Mouse (Mus musculus): ENCODE measurements around the gene G3bp2.
A peak's percentile ranks its signal among the peaks of the same experiment; 100 is the strongest.

Gene G3bp2

GRCm38 (mm10) chr5:92098351-92099109 is 15.0 kb upstream of the G3bp2 start:
- no peak for DNase-seq (ENCODE audit: low spot score)

DNA sequence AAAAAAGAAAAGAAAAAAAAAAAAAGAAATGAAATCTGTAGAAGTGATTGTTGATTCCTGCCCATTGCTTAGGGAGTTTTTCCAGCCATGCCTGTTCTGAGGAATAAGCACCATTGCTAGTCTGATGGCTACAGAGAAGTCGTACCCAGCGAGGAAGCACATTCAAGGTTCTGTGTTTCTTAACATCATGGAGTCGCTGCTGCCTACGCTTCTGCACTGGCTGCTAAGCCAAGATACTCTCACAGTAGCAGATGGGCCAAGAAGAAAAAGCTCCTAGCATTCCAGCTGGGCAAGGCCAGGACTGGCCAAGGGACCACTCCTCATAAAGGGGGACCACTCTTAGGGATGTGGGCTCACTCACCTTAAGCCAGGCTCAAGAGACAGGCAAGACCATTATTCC is 14.3 kb upstream of the G3bp2 start:
- no peak for DNase-seq (ENCODE audit: low spot score)

- no peak for DNase-seq (ENCODE audit: low spot score)
These were observed 13.3 kb upstream of the G3bp2 start for GRCm38 (mm10) chr5:92096786-92097185.

DNA sequence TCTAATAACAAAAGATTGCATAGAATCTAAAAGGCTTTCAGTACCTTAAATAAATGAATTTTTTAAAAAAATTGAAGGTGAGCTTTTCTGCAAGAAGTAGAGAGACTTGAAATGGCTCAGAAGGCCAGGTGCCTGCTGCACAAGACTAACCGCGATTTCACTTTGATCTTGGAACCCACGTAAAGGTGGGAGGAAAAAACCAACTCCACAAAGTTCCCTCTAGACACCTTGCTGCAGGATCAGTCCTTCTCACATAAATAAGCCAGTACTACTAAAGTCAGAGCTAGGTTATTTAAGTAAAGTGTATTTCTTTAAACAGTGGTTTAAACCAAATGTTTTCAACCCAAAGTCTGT is 10.5 kb upstream of the G3bp2 start:
- DNase-seq (ENCODE audit: low spot score), result no peak

- no peak for DNase-seq (ENCODE audit: low spot score)
These were observed 9.9 kb upstream of the G3bp2 start for GRCm38 (mm10) chr5:92093263-92094061.

- DNase-seq (ENCODE audit: low spot score), result no peak
These were observed 4.0 kb upstream of the G3bp2 start for GRCm38 (mm10) chr5:92087469-92087868.

- no peak for DNase-seq (ENCODE audit: low spot score)
These were observed 2.5 kb upstream of the G3bp2 start for GRCm38 (mm10) chr5:92085821-92086550.

GRCm38 (mm10) chr5:92085246-92085645 is 1.7 kb upstream of the G3bp2 start:
- no peak for DNase-seq (ENCODE audit: low spot score)

- DNase-seq (ENCODE audit: low spot score), result peak; percentile 61
These were observed 608 bp downstream of the G3bp2 start for GRCm38 (mm10) chr5:92082821-92083401.

DNA sequence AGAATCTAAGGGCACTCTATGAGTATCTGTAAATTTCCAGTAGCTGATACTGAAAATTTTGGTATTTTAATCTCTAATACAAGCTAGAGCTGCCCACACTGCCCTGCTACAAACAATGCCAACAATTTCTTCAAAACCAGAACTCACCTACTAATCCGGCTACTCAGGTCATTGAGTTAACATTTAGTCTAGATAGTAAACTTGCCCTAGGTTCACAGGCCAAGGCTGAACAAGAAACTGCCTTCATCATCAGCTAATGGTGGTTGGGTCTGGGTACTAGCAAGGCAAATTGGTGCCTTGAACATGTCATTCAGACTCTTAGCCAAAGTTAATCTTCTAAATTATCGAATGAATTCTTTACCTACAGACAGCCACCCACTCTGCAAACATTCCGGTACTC is 2.2 kb downstream of the G3bp2 start:
- DNase-seq (ENCODE audit: low spot score), result no peak

- no peak for DNase-seq (ENCODE audit: low spot score)
These were observed 3.1 kb downstream of the G3bp2 start for GRCm38 (mm10) chr5:92080400-92080799.

DNA sequence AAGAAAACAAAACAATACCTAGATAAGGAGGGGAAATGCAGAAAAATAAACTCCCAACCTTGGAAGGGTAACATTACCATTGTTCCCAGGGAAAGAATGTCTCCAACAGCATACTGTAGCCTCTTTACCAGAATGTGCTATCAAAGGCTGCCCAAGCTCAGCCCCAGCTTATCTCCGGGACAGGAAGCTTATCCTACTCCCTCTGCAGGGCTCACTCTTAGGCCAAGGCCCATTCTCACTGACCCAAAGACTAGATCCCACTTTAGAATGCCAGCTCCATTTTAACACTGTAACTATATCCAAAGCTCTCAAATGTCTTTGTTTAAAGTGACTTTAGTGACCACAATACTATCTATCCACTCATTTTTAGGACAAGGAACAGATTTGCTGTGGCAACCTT is 4.2 kb downstream of the G3bp2 start:
- no peak for DNase-seq (ENCODE audit: low spot score)

DNA sequence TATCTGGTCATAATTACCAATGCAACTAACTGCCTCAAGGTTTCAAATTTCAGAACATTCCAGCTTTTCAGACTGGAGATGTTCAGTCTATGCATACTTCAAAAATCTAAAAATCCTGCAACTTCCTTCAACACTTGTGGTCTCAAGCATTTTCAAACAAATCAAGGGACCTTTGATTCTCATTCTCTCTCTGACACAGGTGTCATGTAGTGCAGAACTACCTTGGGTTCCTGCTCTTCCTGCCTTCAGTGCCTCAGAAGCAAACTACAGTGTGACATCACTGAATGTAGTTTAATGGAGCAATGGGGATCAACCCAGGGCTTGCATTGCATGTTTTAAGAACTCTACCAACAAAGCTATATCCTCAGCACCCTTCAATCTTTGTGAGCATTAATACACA is 4.8 kb downstream of the G3bp2 start:
- no peak for DNase-seq (ENCODE audit: low spot score)

DNA sequence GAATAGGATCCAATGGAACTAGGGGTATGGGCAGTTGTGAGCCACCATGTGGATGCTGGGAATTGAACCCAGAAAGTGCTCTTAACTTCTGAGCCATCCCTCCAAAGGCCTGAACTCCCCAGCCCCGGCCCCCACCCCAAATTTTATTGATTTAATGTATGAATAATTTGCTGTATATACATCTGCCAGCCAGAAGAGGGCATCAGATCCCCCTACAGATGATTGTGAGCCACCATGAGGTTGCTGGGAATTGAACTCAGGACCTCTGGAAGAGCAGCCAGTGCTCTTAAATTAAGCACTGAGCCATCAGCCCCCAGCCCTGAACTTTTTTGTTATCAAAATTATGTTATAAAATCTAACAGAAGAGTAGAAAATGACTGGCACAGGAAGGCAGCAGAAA is 7.2 kb downstream of the G3bp2 start:
- DNase-seq (ENCODE audit: low spot score), result no peak

DNA sequence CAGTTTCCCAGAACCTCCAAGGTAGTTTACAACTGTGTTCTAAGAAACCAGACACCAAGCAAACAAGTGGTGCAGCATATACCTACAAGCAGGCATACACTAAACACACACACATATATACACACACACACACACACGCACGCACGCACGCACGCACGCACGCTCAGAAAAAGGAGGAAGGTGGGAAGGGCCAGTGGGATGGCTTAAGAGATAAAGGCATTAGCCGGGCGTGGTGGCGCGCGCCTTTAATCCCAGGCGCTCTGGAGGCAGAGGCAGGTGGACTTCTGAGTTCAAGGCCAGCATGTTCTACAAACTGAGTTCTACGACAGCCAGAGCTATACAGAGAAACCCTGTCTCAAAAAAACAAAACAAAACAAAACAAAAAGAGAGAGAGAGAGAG is 9.5 kb downstream of the G3bp2 start:
- DNase-seq (ENCODE audit: low spot score), result no peak

GRCm38 (mm10) chr5:92063192-92063591 is 20.3 kb downstream of the G3bp2 start:
- DNase-seq (ENCODE audit: low spot score), result no peak

- no peak for DNase-seq (ENCODE audit: low spot score)
These were observed 30.7 kb downstream of the G3bp2 start for GRCm38 (mm10) chr5:92052866-92053265.

- DNase-seq (ENCODE audit: low spot score), result no peak
These were observed 33.1 kb downstream of the G3bp2 start for GRCm38 (mm10) chr5:92050419-92050818.

- DNase-seq (ENCODE audit: low spot score), result no peak
These were observed 39.7 kb downstream of the G3bp2 start, which contains the start of gene Cdkl2 for GRCm38 (mm10) chr5:92043783-92044182. Cdkl2 (minus strand) TSS chr5:92043883.

- peak; percentile 95 for DNase-seq (ENCODE audit: low spot score)
These were observed 40.9 kb downstream of the G3bp2 start for GRCm38 (mm10) chr5:92042377-92043348.

GRCm38 (mm10) chr5:92019960-92020359 is 63.6 kb downstream of the G3bp2 start:
- peak; percentile 2 for DNase-seq (ENCODE audit: low spot score)

Data from lung, postnatal 25 days (tissue).